27 mouse cellular contexts compared by ENCODE assay signal in the genomic region with DNA sequence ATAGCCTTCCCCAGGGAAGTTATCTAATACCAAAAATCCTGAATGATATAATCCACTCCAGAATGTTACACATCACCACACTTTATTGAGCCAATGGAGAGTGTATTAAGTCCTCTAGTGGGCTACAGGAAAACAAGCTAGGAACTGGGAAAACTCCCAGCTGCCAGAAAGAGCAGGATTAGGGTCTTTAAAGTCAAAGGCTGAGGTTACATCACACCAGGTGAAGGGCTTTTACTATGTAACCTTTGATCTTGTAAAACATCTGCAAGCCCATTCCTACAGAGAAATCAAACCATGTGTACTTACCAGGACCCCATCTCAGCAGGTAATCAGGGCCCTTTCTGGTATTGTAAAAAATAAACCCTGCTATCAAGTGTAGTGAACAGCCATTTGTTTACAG. TPM values are rescaled to one million over a fixed set of nuclear protein-coding genes. Genes with fewer than 3 reads are reported as not detected.
DNase-seq lines count a peak whose midpoint lies in the region; ATAC-seq and TF ChIP-seq lines count a peak whose summit lies in the region.
"Had no signal": no experiment of that assay in that cellular context is flagged by ENCODE, and none has a peak within 500 bp of the region (broad histone marks: within the 10 kb centered on the region; RNA-seq: fewer than 3 reads in every experiment).

No protein-coding gene starts in this region.

- H3K79me2 ChIP-seq in liver, adult 2 months (ENCODE audit: control insufficient read depth, insufficient read depth, low read length): no peaks in the 10 kb centered on the region

- peak; percentile 16 for DNase-seq in liver, adult 2 months (ENCODE audit: extremely low read depth, low read depth, low spot score)
- DNase-seq in forelimb bud, embryonic 11.5 days (ENCODE audit: low read depth, low spot score): peak; percentile 40
- DNase-seq in skeletal muscle tissue, adult 2 months (ENCODE audit: low read depth, low spot score): peak; percentile 11
- DNase-seq in thymus, adult 18-20 months: no peak
- no peak for DNase-seq in c-Kit-positive CD71-positive TER-119-positive erythroid progenitor cells, embryonic 14.5 days (ENCODE audit: low spot score)
- DNase-seq: adrenal gland, adult 8-10 months; adrenal gland, postnatal 14 days; adrenal gland, postnatal 36 days; cerebellum, adult 11 months; cerebellum, adult 18-20 months; cerebellum, adult 8-10 months; cerebellum, adult 9-11 months; cerebellum, postnatal 14 days; cerebellum, postnatal 36 days; embryo, embryonic 11 days had no signal

- TF ChIP-seq CTCF in liver, adult 2 months (IDR thresholded peaks at IDR 0.05; ENCODE audit: low read depth, low read length): no peak

- H3K9ac ChIP-seq in liver, adult 2 months (ENCODE audit: low read depth, low read length): no peak overlapping the region
- no peak overlapping the region for H3K9ac ChIP-seq in liver, embryonic 12.5 days
- H3K9ac ChIP-seq in limb, embryonic 13.5 days: no peak overlapping the region
- H3K9ac ChIP-seq: embryonic facial prominence, embryonic 13.5 days; embryonic facial prominence, embryonic 15.5 days had no signal

- H3K4me1 ChIP-seq in liver, adult 2 months (ENCODE audit: control insufficient read depth, insufficient read depth, low read length): peaks cover 2% of the 10 kb centered on the region; the same call in 1 of the 2 replicates
- H3K4me1 ChIP-seq in liver, embryonic 12.5 days: no peaks in the 10 kb centered on the region
- peaks cover 4% of the 10 kb centered on the region for H3K4me1 ChIP-seq in limb, embryonic 13.5 days
- H3K4me1 ChIP-seq: embryonic facial prominence, embryonic 13.5 days; embryonic facial prominence, embryonic 15.5 days had no signal

- no peak overlapping the region for H3K4me3 ChIP-seq in liver, adult 2 months (ENCODE audit: insufficient read depth, low read depth, low read length)
- H3K4me3 ChIP-seq in liver, embryonic 12.5 days: no peak overlapping the region
- H3K4me3 ChIP-seq in limb, embryonic 13.5 days: no peak overlapping the region
- H3K4me3 ChIP-seq: embryonic facial prominence, embryonic 13.5 days; embryonic facial prominence, embryonic 15.5 days; erythroblast, embryonic 14.5 days had no signal

- no peaks in the 10 kb centered on the region for H3K27me3 ChIP-seq in liver, adult 2 months (ENCODE audit: control insufficient read depth, insufficient read depth, low read length)
- no peaks in the 10 kb centered on the region for H3K27me3 ChIP-seq in liver, embryonic 12.5 days (replicated peaks)
- H3K27me3 ChIP-seq in limb, embryonic 13.5 days: no peaks in the 10 kb centered on the region
- H3K27me3 ChIP-seq: embryonic facial prominence, embryonic 13.5 days; embryonic facial prominence, embryonic 15.5 days had no signal

- ATAC-seq in liver, embryonic 12.5 days: no peak
- ATAC-seq in limb, embryonic 13.5 days (ENCODE audit: low FRiP score, low read depth): peak; percentile 66; the same call in 1 of the 2 replicates
- ATAC-seq in erythroid progenitor cell, adult 5-6 weeks (replicated peaks; ENCODE audit: low FRiP score, poor library complexity, severe bottlenecking): no peak
- ATAC-seq: activated CD4-positive, CD25-positive, alpha-beta regulatory T cell, adult 4 months; forebrain, embryonic 14.5 days; forebrain, embryonic 16.5 days had no signal

- no peaks in the 10 kb centered on the region for H3K9me3 ChIP-seq in liver, embryonic 12.5 days (replicated peaks)
- H3K9me3 ChIP-seq in limb, embryonic 13.5 days: no peaks in the 10 kb centered on the region
- H3K9me3 ChIP-seq: embryonic facial prominence, embryonic 13.5 days; embryonic facial prominence, embryonic 15.5 days had no signal

- no peak overlapping the region for H3K4me2 ChIP-seq in liver, embryonic 12.5 days
- H3K4me2 ChIP-seq in limb, embryonic 13.5 days (replicated peaks): no peak overlapping the region
- H3K4me2 ChIP-seq: embryonic facial prominence, embryonic 13.5 days; embryonic facial prominence, embryonic 15.5 days had no signal

- TF ChIP-seq POLR2A in liver, adult 2 months (IDR thresholded peaks at IDR 0.05; ENCODE audit: extremely low read depth, insufficient read depth, low read length): no peak

- H3K36me3 ChIP-seq in liver, adult 2 months (ENCODE audit: control insufficient read depth, insufficient read depth, low read length): no peaks in the 10 kb centered on the region
- H3K36me3 ChIP-seq in liver, embryonic 12.5 days: no peaks in the 10 kb centered on the region
- no peaks in the 10 kb centered on the region for H3K36me3 ChIP-seq in limb, embryonic 13.5 days
- H3K36me3 ChIP-seq: embryonic facial prominence, embryonic 13.5 days; embryonic facial prominence, embryonic 15.5 days had no signal

- no peak overlapping the region for H3K27ac ChIP-seq in liver, adult 2 months (replicated peaks; ENCODE audit: insufficient read depth, low read depth, low read length)
- no peak overlapping the region for H3K27ac ChIP-seq in liver, embryonic 12.5 days
- no peak overlapping the region; the same call in 1 of the 2 replicates for H3K27ac ChIP-seq in limb, embryonic 13.5 days
- H3K27ac ChIP-seq: embryonic facial prominence, embryonic 13.5 days; embryonic facial prominence, embryonic 15.5 days had no signal

RNA-seq across cellular contexts. Expression of a gene that starts 28.6 kb away (rescaled TPM):
- 0.83 and 0.94 TPM in 2 replicates for total RNA-seq in liver, adult 2 months (2014; rRNA removed)
- polyA plus RNA-seq in liver, adult 2 months (2012; rRNA removed): 0.12 and 0.33 TPM in 2 replicates
- polyA plus RNA-seq in liver, embryonic 12.5 days (2016; fragmentation: Nextera tagmentation; extraction: Ambion mirVana): 0.26 and 0.29 TPM in 2 replicates
- 0.46 and 0.56 TPM in 2 replicates for polyA plus RNA-seq in limb, embryonic 13.5 days (2015; fragmentation: Nextera tagmentation; extraction: Ambion mirVana)
- total RNA-seq in erythroid progenitor cell, adult 5-6 weeks (2015; ENCODE audit: low replicate concordance): not detected in 2 replicates
- not detected in 2 replicates for total RNA-seq in erythroid progenitor cell, adult 5-6 weeks (2017; ENCODE audit: low replicate concordance)
- total RNA-seq: ES-E14, MEL had no signal
- polyA plus RNA-seq: C2C12; erythroblast, embryonic 14.5 days had no signal

Comparison
In these comparisons a context has a peak if more than half of its experiments do, and no peak if none do; other contexts are left out.
1. DNase-seq: peak in liver, adult 2 months (single experiment), forelimb bud, embryonic 11.5 days (single experiment) and skeletal muscle tissue, adult 2 months (single experiment); none in thymus, adult 18-20 months (0 of 2) and c-Kit-positive CD71-positive TER-119-positive erythroid progenitor cells, embryonic 14.5 days (single experiment).